Mouse (Mus musculus) limb, embryonic 14.5 days (tissue): Measurements from ENCODE around the gene Trp63. TPM values are rescaled to one million over a fixed set of nuclear protein-coding genes. Genes with fewer than 3 reads are reported as not detected.

ENCODE experiments used
- ATAC-seq: fragments of 200-750 bp; cut with Nextera tagmentation; 2 replicates; pipeline ENCODE4 v1.8.0; 2017; ENCODE audit warnings: low read depth, moderate number of reproducible peaks, moderate TSS enrichment; ENCODE audit not compliant: low FRiP score
- DNase-seq: peaks from one replicate; pipeline ENCODE4 v3.0.0-alpha.2; 2015; ENCODE audit warnings: low spot score
- H3K27ac ChIP-seq: fragments of 300-500 bp; sonication (generic); replicated peaks from 2 replicates; pipeline ENCODE4 v1.5.1; 2014; ENCODE audit warnings: low read depth, mild to moderate bottlenecking, low read length, moderate library complexity, mixed read lengths
- H3K27me3 ChIP-seq: fragments of 300-500 bp; sonication (generic); 2 replicates; pipeline ENCODE4 v1.6.1; 2014; ENCODE audit warnings: low read length, mixed read lengths; ENCODE audit not compliant: control insufficient read depth, insufficient read depth
- H3K36me3 ChIP-seq: fragments of 300-500 bp; sonication (generic); 2 replicates; pipeline ENCODE4 v1.6.1; 2014; ENCODE audit warnings: mild to moderate bottlenecking, low read length, moderate library complexity, mixed read lengths; ENCODE audit not compliant: control insufficient read depth, insufficient read depth
- H3K4me1 ChIP-seq: fragments of 300-500 bp; sonication (generic); 2 replicates; pipeline ENCODE4 v1.6.1; 2014; ENCODE audit warnings: antibody characterized with exemption, low read length, mixed read lengths; ENCODE audit not compliant: control insufficient read depth, insufficient read depth
- H3K4me2 ChIP-seq: fragments of 300-500 bp; sonication (generic); replicated peaks from 2 replicates; pipeline ENCODE4 v1.6.1; 2014; ENCODE audit warnings: low read depth, mild to moderate bottlenecking, low read length, moderate library complexity; ENCODE audit not compliant: severe bottlenecking
- H3K4me3 ChIP-seq: fragments of 300-500 bp; sonication (generic); replicated peaks from 2 replicates; pipeline ENCODE4 v1.5.1; 2014; ENCODE audit warnings: low read length
- H3K9ac ChIP-seq: fragments of 300-500 bp; sonication (generic); 2 replicates; pipeline ENCODE4 v1.6.1; 2014; ENCODE audit warnings: mild to moderate bottlenecking, low read depth, low read length, moderate library complexity; ENCODE audit not compliant: severe bottlenecking
- H3K9me3 ChIP-seq: fragments of 300-500 bp; sonication (generic); 2 replicates; pipeline ENCODE4 v1.6.1; 2016; ENCODE audit warnings: low read length; ENCODE audit not compliant: control insufficient read depth
- POLR2A ChIP-seq: fragments of 200-500 bp; IDR thresholded peaks from 2 replicates; pipeline ENCODE4 v1.8.0; 2012; ENCODE audit warnings: inconsistent platforms, mild to moderate bottlenecking, moderate library complexity, borderline replicate concordance; ENCODE audit not compliant: insufficient read depth, insufficient read length; ENCODE audit errors: extremely low read depth
- WGBS: fragments of 180-500 bp; shearing (Covaris S2); extraction: QIAGEN DNeasy Blood & Tissue Kit; methylation state at CpG from one replicate; pipeline ENCODE4 v1.1.7; 2014; 5-methylcytosine and 5-hydroxymethylcytosine counted together
- polyA plus RNA-seq, 2 experiments: library from polyadenylated mRNA; depleted of rRNA in 1 of 2; stranded (reverse) in 1 of 2; unstranded in 1 of 2; fragments of >200 nt; fragmentation: Nextera tagmentation in 1 of 2; extraction: Ambion mirVana in 1 of 2; gene quantifications; 2 replicates each; pipeline versions ENCODE4 v1.2.1 to v1.2.3; 2012 to 2014

Trp63 gene
- polyA plus RNA-seq, 2 experiments = 27.6 to 58.6 TPM

GRCm38 (mm10) chr16:25737623-25738050 lies 54.1 kb downstream of the Trp63 start:
- H3K9ac ChIP-seq = no peak overlapping the region
- H3K36me3 ChIP-seq = no peaks in the 10 kb centered on the region
- DNase-seq (no peak), ATAC-seq (no peak; the same call in 1 of the 2 replicates)
- no peak overlapping the region for H3K4me2 ChIP-seq
- H3K4me1 ChIP-seq = no peaks in the 10 kb centered on the region
- no peak overlapping the region for H3K4me3 ChIP-seq
- TF ChIP-seq POLR2A = no peak
- WGBS = 59% methylated on average over 6 of the region's 6 CpGs
- H3K27ac ChIP-seq = 0 out of 2 replicates have a peak overlapping the region, but pooled peaks have one; percentile 33
- no peaks in the 10 kb centered on the region for H3K27me3 ChIP-seq
- no peaks in the 10 kb centered on the region for H3K9me3 ChIP-seq

GRCm38 (mm10) chr16:25746807-25747206 lies 63.2 kb downstream of the Trp63 start:
- Histone ChIP-seq H3K4me1 (peaks cover 12% of the 10 kb centered on the region), H3K27ac (no peak overlapping the region), H3K27me3 (no peaks in the 10 kb centered on the region), H3K4me2 (no peak overlapping the region), H3K9me3 (no peaks in the 10 kb centered on the region), H3K36me3 (no peaks in the 10 kb centered on the region), H3K9ac (no peak overlapping the region), H3K4me3 (no peak overlapping the region)
- peak; percentile 87 for DNase-seq
- TF ChIP-seq POLR2A = no peak
- ATAC-seq = peak; percentile 83
- WGBS = 10% methylated on average over 3 of the region's 3 CpGs

GRCm38 (mm10) chr16:25751866-25752265 lies 68.3 kb downstream of the Trp63 start:
- WGBS = 80% methylated on average over 11 of the region's 11 CpGs
- TF ChIP-seq POLR2A = no peak
- H3K4me1 ChIP-seq = peaks cover 8% of the 10 kb centered on the region
- H3K9ac ChIP-seq = no peak overlapping the region
- no peak overlapping the region for H3K4me2 ChIP-seq
- H3K27ac ChIP-seq = no peak overlapping the region
- DNase-seq = no peak
- H3K4me3 ChIP-seq = no peak overlapping the region
- no peaks in the 10 kb centered on the region for H3K36me3 ChIP-seq
- no peaks in the 10 kb centered on the region for H3K27me3 ChIP-seq
- no peaks in the 10 kb centered on the region for H3K9me3 ChIP-seq
- ATAC-seq = no peak

GRCm38 (mm10) chr16:25758108-25758507 lies 74.5 kb downstream of the Trp63 start:
- Histone ChIP-seq H3K4me1 (no peaks in the 10 kb centered on the region), H3K4me3 (no peak overlapping the region), H3K36me3 (no peaks in the 10 kb centered on the region), H3K4me2 (no peak overlapping the region), H3K9me3 (no peaks in the 10 kb centered on the region), H3K27me3 (no peaks in the 10 kb centered on the region), H3K9ac (no peak overlapping the region), H3K27ac (no peak overlapping the region)
- no peak for TF ChIP-seq POLR2A
- DNase-seq = no peak
- no peak for ATAC-seq
- 81% methylated on average over 2 of the region's 2 CpGs for WGBS

- Histone ChIP-seq H3K9ac (no peak overlapping the region), H3K36me3 (no peaks in the 10 kb centered on the region), H3K4me2 (no peak overlapping the region), H3K27me3 (no peaks in the 10 kb centered on the region), H3K27ac (no peak overlapping the region), H3K4me1 (0 out of 2 replicates have a peak, but pooled peaks cover 2% of the 10 kb centered on the region), H3K4me3 (no peak overlapping the region), H3K9me3 (no peaks in the 10 kb centered on the region)
- peak; percentile 37 for DNase-seq
- 39% methylated on average over 5 of the region's 5 CpGs for WGBS
- no peak for ATAC-seq
- TF ChIP-seq POLR2A = no peak
These were observed 82.0 kb downstream of the Trp63 start for GRCm38 (mm10) chr16:25765549-25765948.

GRCm38 (mm10) chr16:25774611-25775010 lies 91.0 kb downstream of the Trp63 start:
- no peak for DNase-seq
- H3K9ac ChIP-seq = no peak overlapping the region
- 59% methylated on average over 7 of the region's 7 CpGs for WGBS

More at GRCm38 (mm10) chr16:25774611-25775010, 91.0 kb downstream of the Trp63 start:
- no peak for ATAC-seq
- Histone ChIP-seq H3K27me3 (no peaks in the 10 kb centered on the region), H3K36me3 (no peaks in the 10 kb centered on the region), H3K27ac (no peak overlapping the region), H3K4me2 (no peak overlapping the region), H3K9me3 (no peaks in the 10 kb centered on the region), H3K4me1 (no peaks in the 10 kb centered on the region), H3K4me3 (no peak overlapping the region)
- no peak for TF ChIP-seq POLR2A
